Mouse (Mus musculus) limb, embryonic 14.5 days (tissue): ENCODE measurements at regions not wholly inside any gene's neighbourhood (a gene's known extent, or its start where the extent isn't known, plus 50 kb on each side); places are given as distances from the start of the nearest gene placed in this dataset.
A peak's percentile ranks its signal among the peaks of the same experiment; 100 is the strongest.

ENCODE experiments used
- ATAC-seq: fragments of 200-750 bp; cut with Nextera tagmentation; 2 replicates; pipeline ENCODE4 v1.8.0; 2017; ENCODE audit warnings: low read depth, moderate number of reproducible peaks, moderate TSS enrichment; ENCODE audit not compliant: low FRiP score
- DNase-seq: peaks from one replicate; pipeline ENCODE4 v3.0.0-alpha.2; 2015; ENCODE audit warnings: low spot score
- H3K27ac ChIP-seq: fragments of 300-500 bp; sonication (generic); replicated peaks from 2 replicates; pipeline ENCODE4 v1.5.1; 2014; ENCODE audit warnings: low read depth, mild to moderate bottlenecking, low read length, moderate library complexity, mixed read lengths
- H3K27me3 ChIP-seq: fragments of 300-500 bp; sonication (generic); 2 replicates; pipeline ENCODE4 v1.6.1; 2014; ENCODE audit warnings: low read length, mixed read lengths; ENCODE audit not compliant: control insufficient read depth, insufficient read depth
- H3K36me3 ChIP-seq: fragments of 300-500 bp; sonication (generic); 2 replicates; pipeline ENCODE4 v1.6.1; 2014; ENCODE audit warnings: mild to moderate bottlenecking, low read length, moderate library complexity, mixed read lengths; ENCODE audit not compliant: control insufficient read depth, insufficient read depth
- H3K4me1 ChIP-seq: fragments of 300-500 bp; sonication (generic); 2 replicates; pipeline ENCODE4 v1.6.1; 2014; ENCODE audit warnings: antibody characterized with exemption, low read length, mixed read lengths; ENCODE audit not compliant: control insufficient read depth, insufficient read depth
- H3K4me2 ChIP-seq: fragments of 300-500 bp; sonication (generic); replicated peaks from 2 replicates; pipeline ENCODE4 v1.6.1; 2014; ENCODE audit warnings: low read depth, mild to moderate bottlenecking, low read length, moderate library complexity; ENCODE audit not compliant: severe bottlenecking
- H3K4me3 ChIP-seq: fragments of 300-500 bp; sonication (generic); replicated peaks from 2 replicates; pipeline ENCODE4 v1.5.1; 2014; ENCODE audit warnings: low read length
- H3K9ac ChIP-seq: fragments of 300-500 bp; sonication (generic); 2 replicates; pipeline ENCODE4 v1.6.1; 2014; ENCODE audit warnings: mild to moderate bottlenecking, low read depth, low read length, moderate library complexity; ENCODE audit not compliant: severe bottlenecking
- H3K9me3 ChIP-seq: fragments of 300-500 bp; sonication (generic); 2 replicates; pipeline ENCODE4 v1.6.1; 2016; ENCODE audit warnings: low read length; ENCODE audit not compliant: control insufficient read depth
- POLR2A ChIP-seq: fragments of 200-500 bp; IDR thresholded peaks from 2 replicates; pipeline ENCODE4 v1.8.0; 2012; ENCODE audit warnings: inconsistent platforms, mild to moderate bottlenecking, moderate library complexity, borderline replicate concordance; ENCODE audit not compliant: insufficient read depth, insufficient read length; ENCODE audit errors: extremely low read depth
- WGBS: fragments of 180-500 bp; shearing (Covaris S2); extraction: QIAGEN DNeasy Blood & Tissue Kit; methylation state at CpG from one replicate; pipeline ENCODE4 v1.1.7; 2014; 5-methylcytosine and 5-hydroxymethylcytosine counted together

GRCm38 (mm10) chr9:46592908-46593307 is 273.1 kb upstream of the 4931429L15Rik start:
- H3K27me3 ChIP-seq = no peaks in the 10 kb centered on the region
- no peak for TF ChIP-seq POLR2A
- ATAC-seq (no peak), DNase-seq (no peak)
- H3K27ac ChIP-seq = no peak overlapping the region
- no peaks in the 10 kb centered on the region for H3K4me1 ChIP-seq
- no peak overlapping the region for H3K4me3 ChIP-seq
- H3K4me2 ChIP-seq = no peak overlapping the region
- no peaks in the 10 kb centered on the region for H3K9me3 ChIP-seq
- no peaks in the 10 kb centered on the region for H3K36me3 ChIP-seq
- H3K9ac ChIP-seq = no peak overlapping the region
- WGBS = 91% methylated on average over 7 of the region's 7 CpGs

GRCm38 (mm10) chr9:46586818-46587217 is 267.0 kb upstream of the 4931429L15Rik start:
- WGBS = 51% methylated on average over 8 of the region's 8 CpGs
- TF ChIP-seq POLR2A = no peak
- no peak for ATAC-seq

GRCm38 (mm10) chr9:46581844-46582243 is 262.1 kb upstream of the 4931429L15Rik start:
- 43% methylated on average over 4 of the region's 4 CpGs for WGBS
- Histone ChIP-seq H3K9ac (no peak overlapping the region), H3K4me2 (no peak overlapping the region), H3K4me1 (no peaks in the 10 kb centered on the region), H3K4me3 (no peak overlapping the region), H3K27ac (no peak overlapping the region), H3K9me3 (peaks cover 7% of the 10 kb centered on the region; the same call in 1 of the 2 replicates), H3K27me3 (no peaks in the 10 kb centered on the region), H3K36me3 (no peaks in the 10 kb centered on the region)
- DNase-seq = no peak
- ATAC-seq = no peak
- TF ChIP-seq POLR2A = no peak

More at GRCm38 (mm10) chr9:46586818-46587217, 267.0 kb upstream of the 4931429L15Rik start:
- no peak overlapping the region for H3K9ac ChIP-seq
- no peak overlapping the region for H3K4me3 ChIP-seq
- H3K27ac ChIP-seq = no peak overlapping the region
- H3K9me3 ChIP-seq = no peaks in the 10 kb centered on the region
- no peak overlapping the region for H3K4me2 ChIP-seq
- no peaks in the 10 kb centered on the region for H3K27me3 ChIP-seq
- H3K36me3 ChIP-seq = no peaks in the 10 kb centered on the region
- no peaks in the 10 kb centered on the region for H3K4me1 ChIP-seq
- peak; percentile 7 for DNase-seq

GRCm38 (mm10) chr9:46562301-46562700 is 242.5 kb upstream of the 4931429L15Rik start:
- WGBS = 87% methylated on average over 4 of the region's 4 CpGs
- H3K9me3 ChIP-seq = no peaks in the 10 kb centered on the region
- H3K27ac ChIP-seq = no peak overlapping the region
- no peaks in the 10 kb centered on the region for H3K36me3 ChIP-seq
- DNase-seq = no peak
- TF ChIP-seq POLR2A = no peak
- no peak overlapping the region for H3K9ac ChIP-seq
- no peak overlapping the region for H3K4me2 ChIP-seq
- H3K4me1 ChIP-seq = no peaks in the 10 kb centered on the region
- H3K27me3 ChIP-seq = no peaks in the 10 kb centered on the region
- H3K4me3 ChIP-seq = no peak overlapping the region
- no peak for ATAC-seq

GRCm38 (mm10) chr9:46558481-46558880 is 238.7 kb upstream of the 4931429L15Rik start:
- H3K9me3 ChIP-seq = no peaks in the 10 kb centered on the region
- DNase-seq (no peak), ATAC-seq (no peak)
- no peak overlapping the region for H3K4me2 ChIP-seq
- TF ChIP-seq POLR2A = no peak
- no peaks in the 10 kb centered on the region for H3K36me3 ChIP-seq
- no peak overlapping the region for H3K4me3 ChIP-seq
- no peaks in the 10 kb centered on the region for H3K27me3 ChIP-seq
- H3K27ac ChIP-seq = no peak overlapping the region
- H3K9ac ChIP-seq = no peak overlapping the region
- 85% methylated on average over 5 of the region's 5 CpGs for WGBS
- H3K4me1 ChIP-seq = no peaks in the 10 kb centered on the region

GRCm38 (mm10) chr9:46557781-46558180 is 238.0 kb upstream of the 4931429L15Rik start:
- H3K9me3 ChIP-seq = no peaks in the 10 kb centered on the region
- no peaks in the 10 kb centered on the region for H3K27me3 ChIP-seq
- no peak overlapping the region for H3K27ac ChIP-seq
- WGBS = 29% methylated on average over 5 of the region's 5 CpGs
- no peak for ATAC-seq
- no peak overlapping the region for H3K9ac ChIP-seq
- H3K4me2 ChIP-seq = no peak overlapping the region
- no peak for DNase-seq
- TF ChIP-seq POLR2A = no peak
- no peaks in the 10 kb centered on the region for H3K36me3 ChIP-seq
- H3K4me1 ChIP-seq = no peaks in the 10 kb centered on the region
- H3K4me3 ChIP-seq = no peak overlapping the region
